Mouse (Mus musculus): ENCODE data around the gene Enthd1.

- no peak for TF ChIP-seq ZC3H11A (IDR thresholded peaks at IDR 0.05; ENCODE audit: borderline replicate concordance, low read depth, low read length)
- TF ChIP-seq ZNF384 (IDR thresholded peaks at IDR 0.05; ENCODE audit: low read depth, low read length) = no peak
Observed at GRCm38 (mm10) chr15:80485601-80486000, 79.4 kb downstream of the Enthd1 start.

Measured in ES-E14 (cell line).